Mouse (Mus musculus) neural tube, embryonic 12.5 days (tissue): Measurements from ENCODE around the gene Zc2hc1b. TPM values are rescaled to one million over a fixed set of nuclear protein-coding genes. Genes with fewer than 3 reads are reported as not detected.

ENCODE experiments used
- ATAC-seq: fragments of 200-750 bp; cut with Nextera tagmentation; 2 replicates; pipeline ENCODE4 v1.8.0; 2017; ENCODE audit warnings: low read depth, mild to moderate bottlenecking, moderate TSS enrichment, moderate library complexity; ENCODE audit not compliant: low FRiP score
- H3K27ac ChIP-seq: fragments of 300-500 bp; sonication (generic); 2 replicates; pipeline ENCODE4 v1.5.1; 2016
- H3K27me3 ChIP-seq: fragments of 300-500 bp; sonication (generic); replicated peaks from 2 replicates; pipeline ENCODE4 v1.6.1; 2016; ENCODE audit warnings: mild to moderate bottlenecking
- H3K36me3 ChIP-seq: fragments of 300-500 bp; sonication (generic); 2 replicates; pipeline ENCODE4 v1.6.1; 2016; ENCODE audit warnings: mild to moderate bottlenecking
- H3K4me1 ChIP-seq: fragments of 300-500 bp; sonication (generic); 2 replicates; pipeline ENCODE4 v1.6.1; 2016
- H3K4me2 ChIP-seq: fragments of 300-500 bp; sonication (generic); replicated peaks from 2 replicates; pipeline ENCODE4 v1.6.1; 2016; ENCODE audit warnings: mild to moderate bottlenecking
- H3K4me3 ChIP-seq: fragments of 300-500 bp; sonication (generic); 2 replicates; pipeline ENCODE4 v1.5.1; 2016
- H3K9ac ChIP-seq: fragments of 300-500 bp; sonication (generic); 2 replicates; pipeline ENCODE4 v1.6.1; 2016; ENCODE audit warnings: mild to moderate bottlenecking
- H3K9me3 ChIP-seq: fragments of 300-500 bp; sonication (generic); 2 replicates; pipeline ENCODE4 v1.6.1; 2016; ENCODE audit warnings: mild to moderate bottlenecking
- WGBS: fragments of 180-500 bp; shearing (Covaris S2); methylation state at CpG from one replicate; pipeline ENCODE4 v1.1.7; 2016; 5-methylcytosine and 5-hydroxymethylcytosine counted together
- polyA plus RNA-seq: library from polyadenylated mRNA; unstranded; fragments of >200 nt; fragmentation: Nextera tagmentation; extraction: Ambion mirVana; gene quantifications from 2 replicates; pipeline ENCODE4 v1.2.1, GENCODE M21; 2016

Gene Zc2hc1b
- polyA plus RNA-seq, 1 experiment from 2014 or later, result not detected

GRCm38 (mm10) chr10:13127335-13127734, 50.5 kb downstream of the Zc2hc1b start:
- 85% methylated on average over 13 of the region's 13 CpGs for WGBS
- Histone ChIP-seq H3K9me3 (no peaks in the 10 kb centered on the region), H3K4me2 (no peak overlapping the region), H3K27me3 (no peaks in the 10 kb centered on the region), H3K4me3 (no peak overlapping the region), H3K9ac (no peak overlapping the region), H3K27ac (no peak overlapping the region), H3K4me1 (no peaks in the 10 kb centered on the region), H3K36me3 (peaks cover 26% of the 10 kb centered on the region)
- ATAC-seq, result no peak

- H3K27me3 ChIP-seq, result no peaks in the 10 kb centered on the region
- H3K36me3 ChIP-seq, result peaks cover 26% of the 10 kb centered on the region
- no peaks in the 10 kb centered on the region for H3K9me3 ChIP-seq
- H3K4me3 ChIP-seq, result no peak overlapping the region
- ATAC-seq, result no peak
- H3K4me1 ChIP-seq, result no peaks in the 10 kb centered on the region
- no peak overlapping the region for H3K9ac ChIP-seq
- H3K27ac ChIP-seq, result no peak overlapping the region
- no peak overlapping the region for H3K4me2 ChIP-seq
- 68% methylated on average over 3 of the region's 3 CpGs for WGBS
These were observed 52.0 kb downstream of the Zc2hc1b start for GRCm38 (mm10) chr10:13125811-13126210.

GRCm38 (mm10) chr10:13119300-13119699, 58.5 kb downstream of the Zc2hc1b start:
- no peak for ATAC-seq
- 12% methylated on average over 2 of the region's 2 CpGs for WGBS
- H3K9me3 ChIP-seq, result no peaks in the 10 kb centered on the region
- H3K27ac ChIP-seq, result no peak overlapping the region
- no peak overlapping the region for H3K9ac ChIP-seq
- no peaks in the 10 kb centered on the region for H3K27me3 ChIP-seq
- H3K4me3 ChIP-seq, result no peak overlapping the region
- peaks cover 38% of the 10 kb centered on the region for H3K4me1 ChIP-seq
- H3K36me3 ChIP-seq, result no peaks in the 10 kb centered on the region
- H3K4me2 ChIP-seq, result no peak overlapping the region

GRCm38 (mm10) chr10:13118770-13119102, 59.1 kb downstream of the Zc2hc1b start:
- peaks cover 43% of the 10 kb centered on the region for H3K4me1 ChIP-seq
- H3K27me3 ChIP-seq, result no peaks in the 10 kb centered on the region
- H3K9me3 ChIP-seq, result no peaks in the 10 kb centered on the region
- no peak overlapping the region for H3K4me2 ChIP-seq
- WGBS, result 16% methylated on average over 5 of the region's 5 CpGs
- no peak overlapping the region for H3K27ac ChIP-seq
- no peak for ATAC-seq
- no peak overlapping the region for H3K9ac ChIP-seq
- no peaks in the 10 kb centered on the region for H3K36me3 ChIP-seq
- H3K4me3 ChIP-seq, result no peak overlapping the region

DNA sequence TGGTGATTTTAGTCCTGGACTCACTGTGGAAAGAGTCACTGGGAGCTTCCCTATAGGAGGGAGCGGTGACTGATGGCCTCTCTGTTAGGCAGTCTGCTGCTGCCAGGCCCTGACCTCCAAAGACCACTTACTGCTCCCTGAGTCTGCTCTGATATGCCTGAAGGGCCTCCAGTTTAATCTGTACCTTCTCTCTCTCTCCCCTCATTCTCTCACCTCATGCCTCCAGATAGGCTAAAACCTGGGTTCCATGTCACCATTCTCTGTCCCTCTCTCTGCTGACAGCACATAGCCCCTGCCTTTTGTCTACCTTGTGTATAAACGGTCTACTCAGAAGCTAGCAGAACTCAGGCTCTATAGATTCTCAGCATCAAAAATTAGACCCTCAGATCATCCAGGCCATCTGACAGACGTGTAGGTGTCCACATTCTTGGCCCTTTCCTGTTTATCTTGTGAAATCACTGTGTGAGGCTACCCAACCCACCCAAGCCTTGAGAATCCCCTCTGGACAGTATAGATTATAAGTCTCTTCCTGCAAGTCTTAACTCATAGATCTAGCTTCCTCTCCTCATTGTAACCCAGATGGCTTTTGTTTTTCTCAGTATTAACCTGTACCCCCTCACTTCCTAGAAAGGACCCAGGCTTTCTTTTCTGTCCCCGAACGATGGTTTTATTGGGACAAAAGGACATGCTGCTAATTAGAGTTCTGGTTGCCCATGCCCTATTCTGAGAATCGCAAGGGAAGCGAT, 59.6 kb downstream of the Zc2hc1b start:
- H3K9me3 ChIP-seq, result no peaks in the 10 kb centered on the region
- peaks cover 49% of the 10 kb centered on the region for H3K4me1 ChIP-seq
- H3K36me3 ChIP-seq, result no peaks in the 10 kb centered on the region
- 25% methylated on average over 7 of the region's 7 CpGs for WGBS
- no peak overlapping the region for H3K27ac ChIP-seq
- no peak for ATAC-seq
- H3K4me2 ChIP-seq, result no peak overlapping the region
- H3K9ac ChIP-seq, result no peak overlapping the region
- H3K27me3 ChIP-seq, result no peaks in the 10 kb centered on the region
- no peak overlapping the region for H3K4me3 ChIP-seq

- no peak overlapping the region for H3K27ac ChIP-seq
- H3K36me3 ChIP-seq, result no peaks in the 10 kb centered on the region
- no peaks in the 10 kb centered on the region for H3K9me3 ChIP-seq
- no peak overlapping the region for H3K9ac ChIP-seq
- WGBS, result 24% methylated on average over 9 of the region's 9 CpGs
- peaks cover 57% of the 10 kb centered on the region for H3K4me1 ChIP-seq
- H3K4me3 ChIP-seq, result no peak overlapping the region
- ATAC-seq, result peak; percentile 86
- H3K4me2 ChIP-seq, result no peak overlapping the region
- no peaks in the 10 kb centered on the region for H3K27me3 ChIP-seq
These were observed 60.8 kb downstream of the Zc2hc1b start for GRCm38 (mm10) chr10:13116706-13117665.

DNA sequence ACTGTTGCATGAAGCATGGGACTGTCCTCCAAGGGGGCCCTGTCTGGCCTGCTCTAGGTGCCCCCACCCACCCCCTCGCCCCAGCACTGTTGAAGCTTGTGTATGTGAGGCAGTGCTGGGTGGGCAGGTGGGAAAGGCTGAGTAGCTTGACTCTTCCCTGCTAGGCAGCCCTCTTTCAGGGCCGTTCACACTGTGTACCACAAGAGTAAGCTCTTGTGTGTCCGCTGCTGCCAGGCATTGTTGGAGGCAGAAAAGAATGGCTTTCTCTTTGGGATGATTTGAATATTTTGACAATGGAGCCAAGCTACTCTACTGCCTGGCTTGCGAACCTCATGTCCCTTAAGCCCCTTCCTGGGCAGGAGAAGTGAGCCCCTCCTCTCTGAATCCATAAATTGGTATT, 62.8 kb downstream of the Zc2hc1b start:
- peaks cover 58% of the 10 kb centered on the region for H3K4me1 ChIP-seq
- H3K27me3 ChIP-seq, result no peaks in the 10 kb centered on the region
- 0 out of 2 replicates have a peak overlapping the region, but pooled peaks have one; percentile 26 for H3K27ac ChIP-seq
- H3K4me2 ChIP-seq, result peak overlapping the region; percentile 27; the same call in 1 of the 2 replicates
- no peak overlapping the region for H3K9ac ChIP-seq
- no peaks in the 10 kb centered on the region for H3K36me3 ChIP-seq
- ATAC-seq, result peak; percentile 70
- no peaks in the 10 kb centered on the region for H3K9me3 ChIP-seq
- H3K4me3 ChIP-seq, result no peak overlapping the region
- 27% methylated on average over 4 of the region's 4 CpGs for WGBS

- Histone ChIP-seq H3K4me2 (0 out of 2 replicates have a peak overlapping the region, but pooled peaks have one; percentile 7), H3K27ac (no peak overlapping the region), H3K9ac (no peak overlapping the region), H3K4me3 (no peak overlapping the region), H3K36me3 (no peaks in the 10 kb centered on the region), H3K4me1 (peaks cover 64% of the 10 kb centered on the region), H3K27me3 (no peaks in the 10 kb centered on the region), H3K9me3 (no peaks in the 10 kb centered on the region)
- WGBS, result 70% methylated on average over 4 of the region's 4 CpGs
- ATAC-seq, result no peak
These were observed 64.2 kb downstream of the Zc2hc1b start for GRCm38 (mm10) chr10:13113641-13114040.

GRCm38 (mm10) chr10:13112849-13113248, 65.0 kb downstream of the Zc2hc1b start:
- Histone ChIP-seq H3K4me2 (no peak overlapping the region), H3K27me3 (no peaks in the 10 kb centered on the region), H3K9ac (no peak overlapping the region), H3K4me1 (peaks cover 63% of the 10 kb centered on the region), H3K36me3 (no peaks in the 10 kb centered on the region), H3K27ac (no peak overlapping the region), H3K9me3 (no peaks in the 10 kb centered on the region), H3K4me3 (no peak overlapping the region)
- WGBS, result 60% methylated on average over 3 of the region's 3 CpGs
- no peak for ATAC-seq

DNA sequence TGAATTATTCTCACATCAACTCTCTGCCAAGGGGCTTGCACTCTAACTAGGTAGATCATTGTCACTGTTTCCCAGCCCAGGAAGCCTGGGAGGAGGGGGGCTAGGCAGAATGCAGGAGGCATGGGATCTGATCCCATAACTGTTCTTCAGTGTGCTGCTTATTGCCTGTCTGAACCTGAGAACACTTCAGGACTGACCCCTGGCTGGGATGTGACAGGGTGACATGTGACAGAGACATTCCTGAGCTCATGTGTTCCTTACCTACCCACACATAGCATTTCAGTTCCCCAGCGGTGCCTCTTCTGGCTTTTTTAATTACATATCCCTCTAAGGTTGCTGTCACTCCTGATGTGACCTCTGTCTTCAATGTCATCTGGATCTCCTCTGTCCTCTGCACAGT, 68.0 kb downstream of the Zc2hc1b start:
- 63% methylated on average over 1 of the region's 1 CpGs for WGBS
- Histone ChIP-seq H3K27ac (no peak overlapping the region), H3K27me3 (no peaks in the 10 kb centered on the region), H3K36me3 (no peaks in the 10 kb centered on the region), H3K4me2 (no peak overlapping the region), H3K9ac (no peak overlapping the region), H3K4me1 (peaks cover 49% of the 10 kb centered on the region), H3K9me3 (no peaks in the 10 kb centered on the region), H3K4me3 (no peak overlapping the region)
- ATAC-seq, result no peak

DNA sequence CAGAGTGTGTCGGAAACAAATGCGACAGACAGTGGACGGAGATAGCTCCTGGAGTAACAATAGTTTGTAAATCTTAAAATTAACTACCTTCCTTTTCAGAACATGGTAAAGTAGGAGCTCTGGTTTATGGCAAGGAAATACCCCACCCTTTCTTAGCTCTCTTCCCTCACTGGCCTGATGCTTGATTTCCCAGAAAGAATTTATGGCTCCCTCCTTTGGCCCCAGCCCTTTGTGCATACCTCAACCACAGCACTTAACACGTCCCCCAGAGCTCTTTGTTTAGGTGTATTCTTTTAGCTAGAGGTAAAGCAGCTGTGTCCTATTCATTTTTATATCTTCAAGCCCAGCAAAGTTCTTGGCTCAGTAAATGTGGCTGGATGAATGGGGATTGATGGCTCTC, 69.0 kb downstream of the Zc2hc1b start:
- Histone ChIP-seq H3K9ac (no peak overlapping the region), H3K4me3 (no peak overlapping the region), H3K27ac (no peak overlapping the region), H3K4me1 (peaks cover 40% of the 10 kb centered on the region), H3K9me3 (no peaks in the 10 kb centered on the region), H3K4me2 (no peak overlapping the region), H3K27me3 (no peaks in the 10 kb centered on the region), H3K36me3 (no peaks in the 10 kb centered on the region)
- WGBS, result 17% methylated on average over 4 of the region's 4 CpGs
- ATAC-seq, result peak; percentile 45; the same call in 1 of the 2 replicates

DNA sequence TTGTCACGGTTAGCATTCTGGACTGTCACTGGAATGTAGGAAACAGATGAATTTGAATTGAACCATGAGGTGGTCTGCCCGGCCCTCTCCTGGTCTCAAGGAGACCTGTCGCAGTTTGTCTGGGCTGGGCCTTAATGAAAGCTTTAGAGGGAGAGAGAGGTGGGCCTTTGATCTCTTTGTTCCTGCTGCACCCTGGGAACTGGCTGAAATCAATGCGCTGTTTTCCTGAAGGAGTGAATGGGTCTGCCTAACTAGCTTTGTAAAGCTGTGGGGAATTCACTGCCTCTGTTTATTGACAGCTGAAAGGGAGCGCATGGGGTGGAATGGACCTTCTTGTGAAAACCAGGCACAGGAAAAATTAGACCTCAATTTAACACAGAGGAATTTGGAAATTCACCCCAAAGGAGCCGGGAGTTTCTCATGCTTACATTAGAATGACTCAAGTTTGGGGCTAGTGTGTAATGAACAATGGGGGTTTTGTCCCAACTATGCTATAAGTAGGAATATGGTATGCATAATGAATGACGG, 69.7 kb downstream of the Zc2hc1b start:
- Histone ChIP-seq H3K4me2 (no peak overlapping the region), H3K27ac (0 out of 2 replicates have a peak overlapping the region, but pooled peaks have one; percentile 0), H3K4me3 (no peak overlapping the region), H3K36me3 (no peaks in the 10 kb centered on the region), H3K4me1 (peaks cover 33% of the 10 kb centered on the region), H3K9me3 (no peaks in the 10 kb centered on the region), H3K27me3 (no peaks in the 10 kb centered on the region), H3K9ac (no peak overlapping the region; the same call in 1 of the 2 replicates)
- peak; percentile 92 for ATAC-seq
- WGBS, result 3% methylated on average over 7 of the region's 7 CpGs
